Comparison of ENCODE assay signal across 21 mouse cellular contexts in the genomic region with DNA sequence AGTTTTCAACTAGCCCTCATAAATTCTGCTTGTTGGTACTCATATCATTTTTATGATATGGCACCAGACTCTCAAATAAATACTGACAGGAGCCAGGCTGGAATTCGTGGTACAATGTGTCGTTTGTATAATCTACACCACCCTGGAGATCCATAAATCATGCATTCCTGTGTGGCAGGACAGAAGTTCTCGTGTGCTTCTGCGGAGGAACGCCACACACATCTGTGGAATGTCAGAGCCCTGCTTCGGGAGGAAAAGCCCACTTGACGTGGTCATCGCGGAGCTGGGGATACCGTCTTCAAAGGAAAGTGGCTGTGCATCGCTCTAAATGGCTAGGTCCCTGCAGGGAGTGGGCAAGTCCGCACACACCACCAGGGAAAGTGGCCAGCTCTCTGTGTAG. TPM values are rescaled to one million over a fixed set of nuclear protein-coding genes. Genes with fewer than 3 reads are reported as not detected.
A peak's percentile ranks its signal among the peaks of the same experiment; 100 is the strongest.
DNase-seq lines count a peak whose midpoint lies in the region; ATAC-seq lines count a peak whose summit lies in the region.
"Had no signal": no experiment of that assay in that cellular context is flagged by ENCODE, and none has a peak within 500 bp of the region (broad histone marks: within the 10 kb centered on the region; RNA-seq: fewer than 3 reads in every experiment).

No protein-coding gene starts in this region.

- peak overlapping the region; percentile 36; the same call in 1 of the 2 replicates for H3K4me2 ChIP-seq in heart, embryonic 16.5 days (ENCODE audit: low read depth, low read length)
- no peak overlapping the region for H3K4me2 ChIP-seq in neural tube, embryonic 11.5 days (ENCODE audit: low read depth)
- H3K4me2 ChIP-seq in neural tube, embryonic 15.5 days: no peak overlapping the region
- H3K4me2 ChIP-seq in intestine, embryonic 16.5 days (ENCODE audit: low read depth, low read length): peak overlapping the region; percentile 30; the same call in 1 of the 2 replicates
- 0 out of 2 replicates have a peak overlapping the region, but pooled peaks have one; percentile 27 for H3K4me2 ChIP-seq in stomach, embryonic 16.5 days (ENCODE audit: low read depth, low read length)
- H3K4me2 ChIP-seq in midbrain, embryonic 15.5 days: no peak overlapping the region
- H3K4me2 ChIP-seq: forebrain, embryonic 15.5 days had no signal

- no peaks in the 10 kb centered on the region for H3K36me3 ChIP-seq in heart, embryonic 16.5 days (ENCODE audit: control insufficient read depth, insufficient read depth)
- H3K36me3 ChIP-seq in neural tube, embryonic 11.5 days (ENCODE audit: control insufficient read depth, insufficient read depth, low read length): no peaks in the 10 kb centered on the region
- no peaks in the 10 kb centered on the region for H3K36me3 ChIP-seq in neural tube, embryonic 15.5 days
- H3K36me3 ChIP-seq in intestine, embryonic 16.5 days (ENCODE audit: control insufficient read depth, insufficient read depth, low read length): no peaks in the 10 kb centered on the region
- no peaks in the 10 kb centered on the region for H3K36me3 ChIP-seq in stomach, embryonic 16.5 days (ENCODE audit: control insufficient read depth, insufficient read depth, low read length)
- no peaks in the 10 kb centered on the region for H3K36me3 ChIP-seq in midbrain, embryonic 15.5 days (replicated peaks)
- H3K36me3 ChIP-seq: forebrain, embryonic 15.5 days; G1E; midbrain, embryonic 10.5 days had no signal

- H3K27ac ChIP-seq in heart, embryonic 16.5 days (ENCODE audit: low read length): no peak overlapping the region
- no peak overlapping the region for H3K27ac ChIP-seq in neural tube, embryonic 11.5 days (ENCODE audit: low read depth, low read length)
- no peak overlapping the region for H3K27ac ChIP-seq in neural tube, embryonic 15.5 days (replicated peaks)
- H3K27ac ChIP-seq in intestine, embryonic 16.5 days (ENCODE audit: low read length): no peak overlapping the region
- peak overlapping the region; percentile 23; the same call in 1 of the 2 replicates for H3K27ac ChIP-seq in stomach, embryonic 16.5 days (ENCODE audit: low read length)
- no peak overlapping the region for H3K27ac ChIP-seq in midbrain, embryonic 15.5 days
- H3K27ac ChIP-seq: forebrain, embryonic 15.5 days; gastrocnemius, adult 2 months; layer of hippocampus, adult 2 months; liver, embryonic 14.5 days; midbrain, embryonic 10.5 days had no signal

- no peaks in the 10 kb centered on the region for H3K27me3 ChIP-seq in heart, embryonic 16.5 days (ENCODE audit: control insufficient read depth, insufficient read depth, low read length)
- no peaks in the 10 kb centered on the region for H3K27me3 ChIP-seq in neural tube, embryonic 11.5 days (ENCODE audit: control insufficient read depth, insufficient read depth, low read length)
- peaks cover 5% of the 10 kb centered on the region; the same call in 1 of the 2 replicates for H3K27me3 ChIP-seq in neural tube, embryonic 15.5 days (replicated peaks)
- no peaks in the 10 kb centered on the region for H3K27me3 ChIP-seq in intestine, embryonic 16.5 days (replicated peaks; ENCODE audit: control insufficient read depth, insufficient read depth, low read length)
- no peaks in the 10 kb centered on the region for H3K27me3 ChIP-seq in stomach, embryonic 16.5 days (ENCODE audit: control insufficient read depth, insufficient read depth, low read length)
- peaks cover under 1% of the 10 kb centered on the region; the same call in 1 of the 2 replicates for H3K27me3 ChIP-seq in midbrain, embryonic 15.5 days (replicated peaks)
- H3K27me3 ChIP-seq: forebrain, embryonic 15.5 days had no signal

- intact Hi-C loops in heart, postnatal 14 days (cut with DNase I): no loop called here

- no peak overlapping the region for H3K9ac ChIP-seq in heart, embryonic 16.5 days (ENCODE audit: low read length)
- no peak overlapping the region for H3K9ac ChIP-seq in neural tube, embryonic 11.5 days (ENCODE audit: low read length)
- no peak overlapping the region for H3K9ac ChIP-seq in neural tube, embryonic 15.5 days (replicated peaks)
- no peak overlapping the region for H3K9ac ChIP-seq in intestine, embryonic 16.5 days (ENCODE audit: low read depth, low read length)
- no peak overlapping the region for H3K9ac ChIP-seq in stomach, embryonic 16.5 days (ENCODE audit: low read length)
- no peak overlapping the region for H3K9ac ChIP-seq in midbrain, embryonic 15.5 days
- H3K9ac ChIP-seq: forebrain, embryonic 15.5 days; liver, embryonic 14.5 days had no signal

- DNase-seq in heart, postnatal 14 days: no peak
- peak; percentile 31 for DNase-seq in neural tube, embryonic 11.5 days (ENCODE audit: low spot score)
- no peak for DNase-seq in adrenal gland, adult 8-10 months
- DNase-seq: cerebellum, adult 11 months; gastrocnemius, adult 2 months; heart, adult 18-20 months; lung, postnatal 14 days; retina, postnatal 1 day; thymus, postnatal 25 days had no signal

- ATAC-seq in heart, embryonic 16.5 days (replicated peaks; ENCODE audit: extremely low read depth, insufficient read depth, low FRiP score): no peak
- no peak for ATAC-seq in neural tube, embryonic 11.5 days (ENCODE audit: insufficient read depth, low FRiP score, low TSS enrichment)
- ATAC-seq in neural tube, embryonic 15.5 days (ENCODE audit: low FRiP score): no peak
- peak; percentile 55 for ATAC-seq in intestine, embryonic 16.5 days
- ATAC-seq in stomach, embryonic 16.5 days (ENCODE audit: insufficient read depth, low FRiP score): no peak
- no peak for ATAC-seq in midbrain, embryonic 15.5 days (replicated peaks)
- ATAC-seq: forebrain, embryonic 15.5 days; hindbrain, embryonic 16.5 days had no signal

- 11% methylated on average over 12 of the region's 12 CpGs for WGBS in heart, embryonic 16.5 days
- WGBS in neural tube, embryonic 11.5 days: 43% methylated on average over 12 of the region's 12 CpGs
- 60% methylated on average over 12 of the region's 12 CpGs for WGBS in neural tube, embryonic 15.5 days
- 11% methylated on average over 12 of the region's 12 CpGs for WGBS in intestine, embryonic 16.5 days
- 10% methylated on average over 12 of the region's 12 CpGs for WGBS in stomach, embryonic 16.5 days
- WGBS in midbrain, embryonic 15.5 days: 83% methylated on average over 12 of the region's 12 CpGs

- H3K4me1 ChIP-seq in heart, embryonic 16.5 days (ENCODE audit: control insufficient read depth, insufficient read depth, low read length): peaks cover 8% of the 10 kb centered on the region; the same call in 1 of the 2 replicates
- H3K4me1 ChIP-seq in neural tube, embryonic 11.5 days (ENCODE audit: control insufficient read depth, insufficient read depth, low read length): no peaks in the 10 kb centered on the region
- no peaks in the 10 kb centered on the region; the same call in 1 of the 2 replicates for H3K4me1 ChIP-seq in neural tube, embryonic 15.5 days
- H3K4me1 ChIP-seq in intestine, embryonic 16.5 days (ENCODE audit: control insufficient read depth, insufficient read depth, low read length): peaks cover 20% of the 10 kb centered on the region
- H3K4me1 ChIP-seq in stomach, embryonic 16.5 days (ENCODE audit: control insufficient read depth, insufficient read depth, low read length): peaks cover 19% of the 10 kb centered on the region
- no peaks in the 10 kb centered on the region for H3K4me1 ChIP-seq in midbrain, embryonic 15.5 days
- H3K4me1 ChIP-seq: forebrain, embryonic 15.5 days had no signal

- no peak overlapping the region for H3K4me3 ChIP-seq in heart, embryonic 16.5 days (ENCODE audit: low read length)
- H3K4me3 ChIP-seq in neural tube, embryonic 11.5 days (ENCODE audit: low read depth, low read length): no peak overlapping the region
- no peak overlapping the region for H3K4me3 ChIP-seq in neural tube, embryonic 15.5 days (replicated peaks)
- H3K4me3 ChIP-seq in intestine, embryonic 16.5 days (ENCODE audit: low read length): no peak overlapping the region
- H3K4me3 ChIP-seq in stomach, embryonic 16.5 days (replicated peaks; ENCODE audit: low read length): no peak overlapping the region
- no peak overlapping the region for H3K4me3 ChIP-seq in midbrain, embryonic 15.5 days
- H3K4me3 ChIP-seq: forebrain, embryonic 15.5 days; gastrocnemius, adult 2 months; layer of hippocampus, adult 2 months; midbrain, embryonic 10.5 days had no signal

- H3K9me3 ChIP-seq in heart, embryonic 16.5 days (replicated peaks; ENCODE audit: control insufficient read depth, low read length): no peaks in the 10 kb centered on the region
- H3K9me3 ChIP-seq in neural tube, embryonic 11.5 days (ENCODE audit: control insufficient read depth, low read length): no peaks in the 10 kb centered on the region
- H3K9me3 ChIP-seq in neural tube, embryonic 15.5 days (replicated peaks): no peaks in the 10 kb centered on the region
- H3K9me3 ChIP-seq in intestine, embryonic 16.5 days (ENCODE audit: control insufficient read depth, low read length): no peaks in the 10 kb centered on the region
- no peaks in the 10 kb centered on the region for H3K9me3 ChIP-seq in stomach, embryonic 16.5 days (replicated peaks; ENCODE audit: control insufficient read depth, low read length)
- no peaks in the 10 kb centered on the region for H3K9me3 ChIP-seq in midbrain, embryonic 15.5 days
- H3K9me3 ChIP-seq: forebrain, embryonic 15.5 days; midbrain, embryonic 10.5 days had no signal

RNA-seq across cellular contexts. Expression of gene Ror2, which starts 7.1 kb away (rescaled TPM):
- 13.5 and 15.8 TPM in 2 replicates for polyA plus RNA-seq in heart, embryonic 16.5 days (2015; fragmentation: Nextera tagmentation; extraction: Ambion mirVana)
- 1 to 10 TPM; 3.3 to 3.5 TPM for total RNA-seq in heart, postnatal 14 days (2021)
- 8.1 and 8.7 TPM in 2 replicates for polyA plus RNA-seq in neural tube, embryonic 11.5 days (2014; fragmentation: Nextera tagmentation; extraction: Ambion mirVana)
- 3.4 and 4.8 TPM in 2 replicates for polyA plus RNA-seq in neural tube, embryonic 15.5 days (2015; fragmentation: Nextera tagmentation; extraction: Ambion mirVana)
- polyA plus RNA-seq in intestine, embryonic 16.5 days (2015; fragmentation: Nextera tagmentation; extraction: Ambion mirVana): 12.5 and 13.5 TPM in 2 replicates
- polyA plus RNA-seq in stomach, embryonic 16.5 days (2015; fragmentation: Nextera tagmentation; extraction: Ambion mirVana): 12.0 and 13.5 TPM in 2 replicates
- 1 to 10 TPM; 6.0 to 9.0 (median 6.8) TPM for total RNA-seq in adrenal gland, adult 8-10 months (2022)
- polyA plus RNA-seq in midbrain, embryonic 15.5 days (2015; fragmentation: Nextera tagmentation; extraction: Ambion mirVana): 3.2 and 3.7 TPM in 2 replicates
- total RNA-seq: G1E; neutrophil, adult 5-6 weeks had no signal
- polyA plus RNA-seq: G1E had no signal

Comparison
In these comparisons a context has a peak if more than half of its experiments do, and no peak if none do; other contexts are left out.
1. H3K4me2 ChIP-seq: peak in heart, embryonic 16.5 days (single experiment), intestine, embryonic 16.5 days (single experiment) and stomach, embryonic 16.5 days (single experiment); none in neural tube, embryonic 11.5 days (single experiment), neural tube, embryonic 15.5 days (single experiment) and midbrain, embryonic 15.5 days (single experiment).